Mouse (Mus musculus) macrophage (primary cell): ENCODE results near the gene Ankrd35. TPM values are rescaled to one million over a fixed set of nuclear protein-coding genes. Genes with fewer than 3 reads are reported as not detected.

Experiments used
- H3K27ac ChIP-seq: fragments of 350-480 bp; formaldehyde crosslinking; 2 replicates; pipeline ENCODE4 v1.9.0; 2021
- H3K36me3 ChIP-seq: fragments of 350-480 bp; formaldehyde crosslinking; 2 replicates; pipeline ENCODE4 v1.9.0; 2021; ENCODE audit errors: inconsistent target
- H3K4me3 ChIP-seq: fragments of 350-480 bp; formaldehyde crosslinking; 2 replicates; pipeline ENCODE4 v1.9.0; 2021; ENCODE audit errors: inconsistent target
- H3K79me2 ChIP-seq: fragments of 350-480 bp; formaldehyde crosslinking; 2 replicates; pipeline ENCODE4 v1.9.0; 2021; ENCODE audit errors: inconsistent target
- WGBS: methylation state at CpG from one replicate; pipeline ENCODE4 v1.1.7; 2026; ENCODE audit warnings: inconsistent platforms; ENCODE audit not compliant: missing documents; 5-methylcytosine and 5-hydroxymethylcytosine counted together
- polyA plus RNA-seq: library from polyadenylated mRNA; stranded (reverse); fragments of 250-400 nt; gene quantifications from 3 replicates; pipeline ENCODE4 v1.2.4, GENCODE M21; 2018; ENCODE audit warnings: inconsistent platforms
- total RNA-seq, 78 experiments: library from RNA; depleted of rRNA; stranded (reverse); fragments of 250-400 nt; gene quantifications; 1 replicate in 9 of 78; 2 replicates in 24 of 78; 3 replicates in 43 of 78; 4 replicates in 2 of 78; pipeline ENCODE4 v1.2.4; 2018; ENCODE audit warnings: inconsistent platforms in 56 of 78

Ankrd35 gene
- total RNA-seq (2018; cell fraction: chromatin; rRNA removed), result 1 to 10 TPM in 5 of 26 experiments, under 1 TPM in 11, not detected in 10; 0.17 to 4.4 (median 0.39) TPM
- total RNA-seq (2018; cell fraction: cytosol; rRNA removed), result under 1 TPM in 12 of 26 experiments, not detected in 14; 0.03 to 0.48 (median 0.05) TPM
- 1 to 10 TPM in 4 of 26 experiments, under 1 TPM in 6, not detected in 16; 0.11 to 1.7 (median 0.52) TPM for total RNA-seq (2018; cell fraction: nucleus; rRNA removed)
- polyA plus RNA-seq, result 0.03 to 0.07 TPM in 2 of 3 replicates, not detected in the other

DNA sequence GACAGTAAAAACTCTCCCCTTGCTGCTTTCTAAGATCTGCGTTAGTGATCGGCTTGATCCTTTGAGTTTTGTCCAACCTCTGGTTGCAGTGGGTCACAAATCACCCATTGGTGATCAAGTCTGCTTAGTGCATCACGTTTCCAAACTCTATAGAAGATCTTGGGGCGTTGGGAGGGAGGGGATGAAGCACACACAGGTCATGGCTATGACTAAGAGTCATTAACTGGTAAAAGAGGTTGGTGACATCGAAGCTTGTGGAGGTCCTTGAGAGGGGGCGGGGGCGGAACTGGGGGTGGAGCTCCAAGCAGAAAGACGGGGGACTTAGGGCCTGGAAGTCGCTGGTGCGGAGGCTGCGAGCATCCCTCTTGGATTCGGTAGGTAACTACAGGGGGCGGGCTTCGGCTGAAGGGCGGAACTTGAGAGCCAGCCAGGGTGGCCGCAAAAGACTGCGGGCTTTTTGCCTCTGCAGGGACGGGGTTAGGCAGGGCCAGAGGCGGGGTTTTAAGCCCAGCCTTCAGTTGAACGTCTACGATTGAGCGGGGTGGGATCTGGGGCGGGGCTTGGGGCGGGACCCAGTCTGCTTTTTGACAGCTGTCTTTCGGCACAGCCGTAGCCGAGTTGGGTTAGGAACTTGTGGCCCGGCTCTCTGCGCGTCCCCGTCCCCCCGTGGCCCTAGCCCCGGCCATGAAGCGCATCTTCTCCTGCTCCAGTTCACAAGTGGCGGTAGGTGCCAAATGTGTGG, at the start of gene Ankrd35:
Gene Ankrd35, plus strand, starts transcription at position 405 of the 742 bp plus-strand sequence.
- no peaks in the 10 kb centered on the region for H3K79me2 ChIP-seq
- no peak within 1 kb of the TSS for H3K27ac ChIP-seq
- no peak within 1 kb of the TSS; the same call in 1 of the 2 replicates for H3K4me3 ChIP-seq
- no peaks in the 10 kb centered on the region for H3K36me3 ChIP-seq
- 9% methylated on average over 28 of the region's 35 CpGs for WGBS

DNA sequence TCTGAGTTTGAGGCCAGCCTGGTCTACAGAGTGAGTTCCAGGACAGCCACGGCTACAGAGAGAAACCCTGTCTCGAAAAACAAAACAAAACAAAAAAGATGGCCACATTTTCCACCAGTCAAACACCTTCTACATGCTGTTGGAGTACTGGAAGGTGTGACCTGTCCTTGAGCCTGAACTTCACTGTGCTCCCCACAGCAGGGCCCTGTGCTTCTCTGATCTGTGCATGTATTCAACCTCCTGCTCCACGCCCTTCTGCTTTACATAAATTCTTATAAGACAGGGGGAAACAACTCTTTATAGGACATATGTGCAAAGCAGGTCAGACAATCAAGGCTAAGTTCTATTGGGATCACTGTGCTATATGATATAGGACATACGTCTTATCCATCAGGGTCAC, 46.7 kb upstream of the Ankrd35 start:
- 95% methylated on average over 4 of the region's 4 CpGs for whole genome bisulfite sequencing
- peaks cover 19% of the 10 kb centered on the region; the same call in 1 of the 2 replicates for H3K36me3 ChIP-seq
- no peak overlapping the region for H3K4me3 ChIP-seq
- H3K27ac ChIP-seq, result no peak overlapping the region
- H3K79me2 ChIP-seq, result no peaks in the 10 kb centered on the region

DNA sequence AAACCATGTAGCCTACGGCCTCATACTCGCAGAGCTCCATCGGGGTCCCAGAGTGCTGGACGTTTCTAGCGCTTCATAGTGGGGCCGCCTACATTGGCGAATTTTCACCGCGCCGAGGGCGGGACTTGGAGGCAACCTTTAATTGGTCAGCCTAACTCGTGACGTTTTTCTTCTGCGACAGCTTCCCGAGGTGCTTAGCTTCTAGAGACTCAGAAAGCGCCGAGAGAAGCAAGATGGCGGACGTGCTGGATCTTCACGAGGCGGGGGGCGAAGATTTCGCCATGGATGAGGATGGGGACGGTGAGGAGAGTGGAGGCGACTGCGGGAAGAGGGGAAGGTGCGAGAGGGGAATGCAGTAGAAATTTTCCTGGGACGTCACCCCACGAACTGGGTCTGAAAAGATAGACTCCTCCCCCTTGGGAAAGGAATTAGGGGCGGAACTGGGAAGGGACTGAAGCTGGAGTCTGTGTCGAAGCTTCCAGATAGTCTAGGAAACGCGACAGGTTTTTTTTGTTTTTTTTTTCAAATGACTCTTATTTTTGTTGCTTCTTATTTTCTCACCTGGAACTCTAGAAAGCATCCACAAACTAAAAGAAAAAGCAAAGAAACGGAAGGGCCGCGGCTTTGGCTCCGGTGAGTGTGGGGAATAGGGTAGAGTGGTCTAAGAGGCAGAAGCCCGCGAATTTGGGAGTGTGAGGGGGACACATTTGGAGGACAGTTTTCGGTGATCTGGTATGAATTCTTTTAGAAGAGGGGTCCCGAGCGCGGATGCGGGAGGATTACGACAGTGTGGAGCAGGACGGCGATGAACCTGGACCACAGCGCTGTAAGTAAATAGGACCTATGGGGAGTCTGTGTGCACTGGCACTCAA, 40.0 kb upstream of the Ankrd35 start, which contains the start of gene Rbm8a:
Gene Rbm8a, plus strand, starts transcription at position 205 of the 872 bp plus-strand sequence.
- H3K27ac ChIP-seq, result peak within 1 kb of the TSS; percentile 80

DNA sequence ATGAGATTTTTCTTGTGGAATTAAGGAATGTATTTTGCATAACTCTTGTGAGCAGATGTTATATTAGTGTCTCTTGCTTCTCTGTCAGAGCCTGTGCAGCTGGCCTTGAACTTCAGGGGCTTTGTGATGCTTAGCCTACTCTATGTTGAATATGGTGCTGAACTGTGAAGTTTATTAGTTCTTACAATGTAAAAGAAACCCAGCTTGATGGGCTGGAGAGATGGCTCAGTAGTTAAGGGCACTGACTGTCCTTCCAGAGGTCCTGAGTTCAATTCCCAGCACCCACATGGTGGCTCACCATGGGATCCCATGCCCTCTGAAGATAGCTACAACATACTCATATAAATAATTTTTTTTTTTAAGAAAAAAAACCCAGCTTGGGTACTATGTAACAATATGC, 37.9 kb upstream of the Ankrd35 start:
- Histone ChIP-seq H3K36me3 (peaks cover 16% of the 10 kb centered on the region; the same call in 1 of the 2 replicates), H3K4me3 (no peak overlapping the region), H3K27ac (no peak overlapping the region)

More for the DNA sequence above, 40.0 kb upstream of the Ankrd35 start, which contains the start of gene Rbm8a:
- Histone ChIP-seq H3K79me2 (peaks cover 29% of the 10 kb centered on the region), H3K36me3 (peaks cover 16% of the 10 kb centered on the region; the same call in 1 of the 2 replicates), H3K4me3 (peak within 1 kb of the TSS; percentile 97)
- WGBS, result under 1% methylated on average over 38 of the region's 48 CpGs

DNA sequence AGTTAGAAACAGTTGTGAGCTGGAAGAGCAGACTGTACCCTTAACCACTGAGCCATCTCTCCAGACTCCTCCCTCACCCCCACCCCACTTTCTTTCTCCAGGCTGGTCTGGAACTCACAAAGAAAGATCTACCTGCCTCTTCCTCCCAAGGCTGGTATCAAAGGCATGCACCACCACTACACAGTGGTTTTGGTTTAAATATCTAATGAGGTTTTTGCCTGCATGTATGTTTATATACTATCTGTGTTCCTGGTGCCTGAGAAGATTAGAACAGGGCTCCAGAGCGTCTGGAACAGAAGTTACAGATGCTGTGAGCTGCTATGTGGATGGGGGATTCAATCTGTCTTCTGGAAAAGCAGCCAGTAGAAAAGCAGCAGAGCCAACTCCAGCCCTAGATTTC, 35.9 kb upstream of the Ankrd35 start:
- Histone ChIP-seq H3K27ac (no peak overlapping the region), H3K4me3 (no peak overlapping the region)
- 100% methylated on average over 1 of the region's 1 CpGs for WGBS

More for the DNA sequence above, 37.9 kb upstream of the Ankrd35 start:
- peaks cover 39% of the 10 kb centered on the region for H3K79me2 ChIP-seq

DNA sequence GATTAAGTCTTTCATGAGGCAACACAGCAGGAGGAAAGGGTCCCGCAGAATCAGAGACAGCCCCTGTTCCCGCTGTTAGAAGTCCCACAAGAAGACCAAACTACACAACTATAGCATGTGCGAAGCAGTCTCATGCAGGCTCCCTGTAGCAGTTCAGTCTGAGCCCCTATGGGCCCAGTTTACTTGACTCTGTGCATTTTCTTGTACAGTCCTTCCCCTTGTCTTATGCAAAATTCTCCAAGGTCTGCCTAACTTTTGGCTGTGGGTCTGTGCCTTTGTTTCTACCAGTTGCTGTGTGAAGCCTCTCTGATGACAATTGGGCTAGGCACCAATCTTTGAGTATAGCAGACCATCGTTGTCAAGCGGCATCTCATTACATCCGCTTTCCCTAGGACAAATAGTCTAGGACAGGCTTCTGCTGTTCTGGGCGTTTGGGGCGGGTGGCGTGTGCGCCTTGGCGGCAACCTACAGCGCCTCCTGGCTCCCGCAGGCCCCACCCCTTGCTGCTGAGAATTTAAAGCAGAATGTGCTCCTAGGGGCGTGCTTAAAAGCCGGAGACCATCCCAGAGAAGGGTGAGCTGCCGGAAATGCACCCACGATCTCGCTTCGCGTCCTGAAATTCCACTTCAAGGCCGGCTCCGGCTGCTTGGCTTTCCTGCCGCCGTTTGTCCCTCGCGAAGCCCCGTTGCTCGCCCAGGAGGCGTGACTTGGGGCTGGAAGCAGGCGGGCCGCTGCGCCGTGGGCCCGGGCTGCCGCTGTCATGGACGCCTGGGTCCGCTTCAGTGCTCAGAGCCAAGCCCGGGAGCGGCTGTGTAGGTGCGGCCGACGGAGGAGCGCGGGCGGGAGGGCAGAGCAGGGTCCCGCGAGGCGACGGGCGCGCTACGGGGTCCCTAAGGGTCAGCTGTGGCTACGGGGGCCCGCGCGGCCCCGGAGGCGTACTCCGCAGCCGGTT, 34.7 kb upstream of the Ankrd35 start, which contains the start of the genes Pex11b and Gm42957:
Gene Pex11b, plus strand, starts transcription at position 449 of the 952 bp plus-strand sequence.
Gene Gm42957, plus strand, starts transcription at position 547 of the 952 bp plus-strand sequence.
- WGBS, result 4% methylated on average over 60 of the region's 60 CpGs
- Histone ChIP-seq H3K27ac (peak within 1 kb of the TSS; percentile 54), H3K36me3 (peaks cover 33% of the 10 kb centered on the region; the same call in 1 of the 2 replicates), H3K4me3 (peak within 1 kb of the TSS; percentile 86), H3K79me2 (peaks cover 35% of the 10 kb centered on the region)

More for the DNA sequence above, 35.9 kb upstream of the Ankrd35 start:
- Histone ChIP-seq H3K36me3 (peaks cover 30% of the 10 kb centered on the region; the same call in 1 of the 2 replicates), H3K79me2 (peaks cover 39% of the 10 kb centered on the region)

DNA sequence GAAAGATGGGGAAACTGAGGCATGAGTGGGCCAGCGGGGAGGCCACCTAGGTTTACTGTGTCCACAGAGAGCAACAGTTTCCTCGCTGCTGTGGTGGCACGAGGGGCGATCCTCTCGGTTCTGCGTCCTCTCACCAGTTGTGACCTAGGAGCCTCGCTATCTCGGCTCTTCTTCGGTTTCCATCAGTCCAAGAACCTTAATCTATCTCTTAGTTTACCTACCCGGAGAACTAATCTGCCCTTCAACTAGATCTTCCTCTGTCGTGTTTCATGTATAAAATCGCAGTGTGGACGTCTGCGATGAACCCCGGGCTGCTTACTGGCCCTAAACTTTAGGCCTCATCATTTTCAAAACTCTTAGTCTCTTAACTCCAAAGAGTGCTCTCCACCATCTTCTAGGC, 34.0 kb upstream of the Ankrd35 start:
- peaks cover 33% of the 10 kb centered on the region; the same call in 1 of the 2 replicates for H3K36me3 ChIP-seq
- WGBS, result 6% methylated on average over 15 of the region's 15 CpGs
- peak overlapping the region; percentile 86 for H3K4me3 ChIP-seq

DNA sequence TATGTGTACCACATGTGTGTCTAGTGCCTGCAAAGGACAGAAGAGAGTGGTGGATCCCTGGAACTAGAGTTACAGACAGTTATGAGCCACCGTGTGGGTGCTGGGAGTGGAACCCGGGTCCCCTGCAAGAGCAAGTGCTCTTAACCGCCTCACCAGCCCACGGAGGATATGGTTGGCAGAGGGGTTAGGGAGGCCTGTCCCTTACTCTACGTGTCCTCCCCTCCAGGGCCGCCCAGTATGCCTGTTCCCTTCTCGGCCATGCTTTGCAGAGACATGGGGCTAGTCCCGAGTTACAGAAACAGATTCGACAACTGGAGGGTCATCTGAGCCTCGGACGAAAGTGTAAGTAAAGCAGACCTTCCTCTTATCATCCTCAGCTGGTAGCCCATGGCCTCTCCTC, 33.5 kb upstream of the Ankrd35 start:
- WGBS, result 75% methylated on average over 11 of the region's 11 CpGs
- Histone ChIP-seq H3K27ac (peak overlapping the region; percentile 36; the same call in 1 of the 2 replicates), H3K79me2 (peaks cover 22% of the 10 kb centered on the region), H3K36me3 (peaks cover 38% of the 10 kb centered on the region; the same call in 1 of the 2 replicates), H3K4me3 (peak overlapping the region; percentile 86)

More for the DNA sequence above, 34.0 kb upstream of the Ankrd35 start:
- peaks cover 27% of the 10 kb centered on the region for H3K79me2 ChIP-seq
- H3K27ac ChIP-seq, result peak overlapping the region; percentile 36; the same call in 1 of the 2 replicates

DNA sequence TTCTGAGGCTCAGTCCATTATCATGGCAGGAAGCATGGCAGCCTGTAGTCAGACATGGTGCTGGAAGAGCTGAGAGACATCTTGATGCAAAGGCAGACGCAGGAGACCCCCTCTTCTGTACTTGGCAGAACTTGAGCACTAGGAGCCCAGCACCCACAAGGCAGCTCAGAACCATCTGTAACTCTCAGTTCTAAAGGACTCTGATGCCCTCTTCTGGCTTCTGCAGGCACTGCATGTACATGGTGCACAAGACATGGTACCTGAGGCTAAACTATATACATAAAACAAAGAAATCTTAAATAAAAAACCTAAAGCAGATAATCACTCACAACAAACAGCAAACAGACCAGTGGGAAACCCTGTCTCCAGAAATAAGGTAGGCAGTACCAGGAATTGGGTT, 30.7 kb upstream of the Ankrd35 start:
- H3K27ac ChIP-seq, result no peak overlapping the region
- no peak overlapping the region for H3K4me3 ChIP-seq
- H3K79me2 ChIP-seq, result peaks cover 10% of the 10 kb centered on the region; the same call in 1 of the 2 replicates
- WGBS, result 69% methylated on average over 1 of the region's 1 CpGs
- peaks cover 36% of the 10 kb centered on the region; the same call in 1 of the 2 replicates for H3K36me3 ChIP-seq

DNA sequence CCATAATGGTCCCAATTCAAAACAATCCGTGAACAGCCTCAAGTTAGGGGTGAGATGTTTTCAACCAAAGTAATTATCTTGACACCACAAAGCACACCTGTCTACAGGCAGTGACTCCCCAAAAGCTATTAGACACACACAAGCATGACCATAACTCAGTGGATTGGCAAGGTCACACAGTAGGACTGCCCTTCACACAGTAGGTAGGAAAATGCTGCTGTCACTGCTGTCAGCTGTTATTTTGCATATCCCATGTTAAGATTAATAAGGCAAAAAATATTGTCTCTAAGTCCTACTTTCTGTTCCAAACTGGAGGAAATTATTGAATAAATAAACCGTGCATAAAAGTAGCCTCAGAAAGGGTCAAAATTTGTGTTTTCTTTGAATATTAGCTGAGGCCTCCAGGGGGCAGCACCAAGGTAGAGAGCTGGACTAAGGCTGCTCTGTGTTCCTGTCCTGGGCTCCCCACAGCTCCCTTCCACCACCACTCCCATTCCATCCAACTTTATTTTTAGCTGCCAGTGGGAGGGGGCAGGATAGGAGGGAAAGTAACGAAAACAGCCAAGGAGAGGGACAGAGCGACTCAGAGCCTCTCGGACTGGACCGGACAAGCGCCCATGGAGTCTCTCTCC, 24.8 kb upstream of the Ankrd35 start, which contains the start of gene Itga10:
Gene Itga10, plus strand, starts transcription at position 567 of the 632 bp plus-strand sequence.
- peaks cover 23% of the 10 kb centered on the region; the same call in 1 of the 2 replicates for H3K36me3 ChIP-seq
- no peak within 1 kb of the TSS for H3K27ac ChIP-seq
- 86% methylated on average over 7 of the region's 7 CpGs for whole genome bisulfite sequencing
- no peak within 1 kb of the TSS for H3K4me3 ChIP-seq
- H3K79me2 ChIP-seq, result no peaks in the 10 kb centered on the region

DNA sequence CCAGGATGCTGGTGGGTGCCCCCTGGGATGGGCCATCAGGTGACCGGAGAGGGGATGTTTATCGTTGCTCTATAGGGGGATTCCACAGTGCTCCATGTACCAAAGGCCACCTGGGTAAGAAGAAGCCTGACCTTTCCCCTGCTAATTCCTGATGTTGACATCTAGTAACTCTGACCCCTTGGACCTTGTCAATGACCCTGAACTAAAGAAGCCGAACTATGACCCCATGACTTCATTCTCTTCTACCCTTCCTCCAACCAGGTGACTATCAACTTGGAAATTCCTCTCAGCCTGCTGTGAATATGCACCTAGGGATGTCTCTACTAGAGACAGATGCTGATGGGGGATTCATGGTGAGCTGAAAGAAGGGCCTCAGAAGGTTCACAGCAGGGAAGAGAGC, 22.6 kb upstream of the Ankrd35 start:
- no peaks in the 10 kb centered on the region for H3K79me2 ChIP-seq
- H3K36me3 ChIP-seq, result peaks cover 15% of the 10 kb centered on the region; the same call in 1 of the 2 replicates
- H3K27ac ChIP-seq, result no peak overlapping the region
- no peak overlapping the region for H3K4me3 ChIP-seq
- WGBS, result 97% methylated on average over 3 of the region's 3 CpGs

DNA sequence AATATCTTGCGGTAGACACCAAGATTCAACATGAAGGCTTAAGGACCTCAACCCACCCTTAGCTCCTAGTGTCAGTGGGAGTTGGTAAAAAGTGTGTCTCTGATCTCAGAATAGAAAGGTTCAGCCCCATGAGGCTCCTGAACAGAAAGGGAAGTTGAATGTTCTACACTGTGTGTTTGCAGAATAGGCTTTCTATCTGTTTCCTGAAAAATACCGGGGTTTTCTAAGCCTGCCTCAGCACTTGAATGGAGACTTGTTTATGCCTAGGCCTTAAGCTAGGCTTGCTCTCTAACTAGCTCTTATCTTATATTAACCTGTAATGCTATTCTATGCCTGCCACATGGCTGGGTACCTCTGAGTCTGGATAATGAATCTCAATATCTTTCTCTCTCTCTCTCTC, 9.0 kb upstream of the Ankrd35 start:
- H3K79me2 ChIP-seq, result no peaks in the 10 kb centered on the region
- peak overlapping the region; percentile 49 for H3K27ac ChIP-seq
- WGBS, result 46% methylated on average over 2 of the region's 2 CpGs
- no peaks in the 10 kb centered on the region for H3K36me3 ChIP-seq
- H3K4me3 ChIP-seq, result no peak overlapping the region
